Mouse (Mus musculus): ENCODE measurements around the gene Mlkl.

- no peak for TF ChIP-seq TAL1 (IDR thresholded peaks at IDR 0.05; ENCODE audit: low read length)
- no peak for TF ChIP-seq GATA1 (IDR thresholded peaks at IDR 0.05; ENCODE audit: low read length)
Measured at GRCm38 (mm10) chr8:111337890-111338347, at the start of gene Mlkl.
